Mouse (Mus musculus) hindbrain, embryonic 16.5 days (tissue): ENCODE results near the gene Slc8a1. TPM values are rescaled to one million over a fixed set of nuclear protein-coding genes. Genes with fewer than 3 reads are reported as not detected.

ENCODE experiments used
- ATAC-seq: fragments of 200-750 bp; cut with Nextera tagmentation; 2 replicates; pipeline ENCODE4 v1.8.0; 2017; ENCODE audit warnings: moderate TSS enrichment, moderate library complexity
- H3K27ac ChIP-seq: fragments of 300-500 bp; sonication (generic); 2 replicates; pipeline ENCODE4 v1.5.1; 2014; ENCODE audit warnings: low read depth, mild to moderate bottlenecking, control low read depth, low read length, moderate library complexity
- H3K27me3 ChIP-seq: fragments of 300-500 bp; sonication (generic); replicated peaks from 2 replicates; pipeline ENCODE4 v1.6.1; 2014; ENCODE audit warnings: low read length; ENCODE audit not compliant: control insufficient read depth, insufficient read depth
- H3K36me3 ChIP-seq: fragments of 300-500 bp; sonication (generic); 2 replicates; pipeline ENCODE4 v1.6.1; 2014; ENCODE audit warnings: mild to moderate bottlenecking, low read length, moderate library complexity, mixed read lengths; ENCODE audit not compliant: control insufficient read depth, insufficient read depth
- H3K4me1 ChIP-seq: fragments of 300-500 bp; sonication (generic); 2 replicates; pipeline ENCODE4 v1.6.1; 2014; ENCODE audit warnings: low read depth, low read length; ENCODE audit not compliant: control insufficient read depth, insufficient read depth
- H3K4me2 ChIP-seq: fragments of 300-500 bp; sonication (generic); 2 replicates; pipeline ENCODE4 v1.6.1; 2014; ENCODE audit warnings: mild to moderate bottlenecking, low read length, control low read depth, moderate library complexity
- H3K4me3 ChIP-seq: fragments of 300-500 bp; sonication (generic); 2 replicates; pipeline ENCODE4 v1.5.1; 2014; ENCODE audit warnings: mild to moderate bottlenecking, low read length, control low read depth, moderate library complexity
- H3K9ac ChIP-seq: fragments of 300-500 bp; sonication (generic); 2 replicates; pipeline ENCODE4 v1.6.1; 2014; ENCODE audit warnings: low read depth, mild to moderate bottlenecking, control low read depth, low read length, moderate library complexity
- H3K9me3 ChIP-seq: fragments of 300-500 bp; sonication (generic); 2 replicates; pipeline ENCODE4 v1.6.1; 2014; ENCODE audit warnings: mild to moderate bottlenecking, low read length, moderate library complexity; ENCODE audit not compliant: control insufficient read depth
- WGBS: fragments of 180-500 bp; shearing (Covaris S2); extraction: QIAGEN DNeasy Blood & Tissue Kit; methylation state at CpG from one replicate; pipeline ENCODE4 v1.1.7; 2014; 5-methylcytosine and 5-hydroxymethylcytosine counted together
- polyA plus RNA-seq: library from polyadenylated mRNA; unstranded; fragments of >200 nt; fragmentation: Nextera tagmentation; extraction: Ambion mirVana; gene quantifications from 2 replicates; pipeline ENCODE4 v1.2.1, GENCODE M21; 2015

The Slc8a1 gene
- polyA plus RNA-seq, 1 experiment from 2014 or later = 19.7 TPM

DNA sequence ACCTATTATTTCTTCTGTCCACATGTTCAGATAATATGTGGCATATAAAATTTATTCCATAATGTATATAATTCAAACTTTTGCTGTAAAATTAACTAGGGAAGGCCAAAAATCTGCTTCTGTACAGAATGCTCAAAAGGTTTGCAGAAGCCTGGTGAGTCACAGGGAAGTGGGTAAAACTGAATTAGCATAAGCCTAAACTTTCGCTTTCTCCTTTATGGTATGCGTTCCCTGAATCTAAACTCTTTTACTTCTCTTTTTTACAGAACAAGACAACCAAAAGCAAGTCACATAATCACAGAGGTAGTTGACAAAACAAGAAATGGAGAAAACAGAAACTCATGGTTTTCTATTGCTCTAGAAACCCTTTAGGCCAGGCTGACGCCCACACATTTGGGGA is 202.1 kb downstream of the Slc8a1 start:
- Histone ChIP-seq H3K9me3 (no peaks in the 10 kb centered on the region), H3K4me1 (peaks cover 7% of the 10 kb centered on the region), H3K27me3 (no peaks in the 10 kb centered on the region), H3K4me2 (no peak overlapping the region), H3K36me3 (no peaks in the 10 kb centered on the region), H3K4me3 (no peak overlapping the region), H3K27ac (no peak overlapping the region), H3K9ac (no peak overlapping the region)
- WGBS = 89% methylated on average over 3 of the region's 3 CpGs
- ATAC-seq = no peak

- WGBS = 61% methylated on average over 2 of the region's 2 CpGs
- no peaks in the 10 kb centered on the region for H3K36me3 ChIP-seq
- H3K27me3 ChIP-seq = no peaks in the 10 kb centered on the region
- no peaks in the 10 kb centered on the region for H3K9me3 ChIP-seq
- H3K4me1 ChIP-seq = no peaks in the 10 kb centered on the region
- ATAC-seq = no peak
- H3K4me3 ChIP-seq = no peak overlapping the region
- H3K27ac ChIP-seq = no peak overlapping the region
- H3K9ac ChIP-seq = no peak overlapping the region
- H3K4me2 ChIP-seq = no peak overlapping the region
These were observed 208.3 kb downstream of the Slc8a1 start for GRCm38 (mm10) chr17:81529849-81530248.

DNA sequence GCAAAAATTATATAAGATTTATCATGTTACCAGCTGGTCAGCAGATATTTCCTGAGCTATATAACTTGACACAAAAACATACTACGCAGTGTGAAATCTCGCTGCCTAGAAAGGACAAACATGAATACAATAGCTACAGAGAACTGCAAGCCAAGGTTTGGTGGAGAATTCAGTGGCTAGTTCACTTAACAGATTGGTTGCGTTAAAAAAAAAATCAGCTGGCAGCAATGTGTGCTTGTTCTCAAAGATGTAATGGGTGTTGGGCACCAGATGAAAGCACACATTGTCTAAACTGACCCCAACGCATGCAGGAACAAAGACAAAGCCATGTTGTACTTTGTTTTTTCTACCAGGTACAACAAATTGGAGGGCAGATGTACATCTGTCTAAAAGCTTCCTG is 209.2 kb downstream of the Slc8a1 start:
- H3K4me2 ChIP-seq = no peak overlapping the region
- WGBS = 83% methylated on average over 4 of the region's 4 CpGs
- no peaks in the 10 kb centered on the region for H3K4me1 ChIP-seq
- H3K27ac ChIP-seq = no peak overlapping the region
- H3K9me3 ChIP-seq = no peaks in the 10 kb centered on the region
- H3K27me3 ChIP-seq = no peaks in the 10 kb centered on the region
- no peak overlapping the region for H3K9ac ChIP-seq
- no peak overlapping the region for H3K4me3 ChIP-seq
- H3K36me3 ChIP-seq = no peaks in the 10 kb centered on the region
- ATAC-seq = no peak

DNA sequence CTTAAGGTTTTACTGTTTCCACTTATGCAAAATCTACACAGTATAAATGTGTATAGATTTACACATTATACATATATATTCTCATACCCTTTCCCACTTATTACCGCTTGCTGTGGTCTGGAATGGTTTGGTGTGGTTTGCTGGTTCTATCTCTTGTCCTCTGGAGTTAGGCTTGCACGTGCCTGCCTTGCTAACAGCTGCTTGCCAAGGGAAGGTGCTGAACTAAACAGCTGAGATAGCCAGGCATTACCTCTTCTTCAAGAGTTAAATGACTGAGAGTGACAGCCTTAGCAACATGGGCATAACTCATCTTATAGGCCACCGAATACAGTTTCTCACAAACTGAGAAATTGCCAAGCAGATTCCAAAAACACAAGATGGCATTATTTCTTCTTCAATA is 211.7 kb downstream of the Slc8a1 start:
- H3K27me3 ChIP-seq = no peaks in the 10 kb centered on the region
- no peaks in the 10 kb centered on the region for H3K9me3 ChIP-seq
- no peak overlapping the region for H3K27ac ChIP-seq
- no peaks in the 10 kb centered on the region for H3K36me3 ChIP-seq
- no peaks in the 10 kb centered on the region for H3K4me1 ChIP-seq
- no peak overlapping the region for H3K9ac ChIP-seq
- no peak overlapping the region for H3K4me2 ChIP-seq
- no peak for ATAC-seq
- H3K4me3 ChIP-seq = no peak overlapping the region
- 84% methylated on average over 3 of the region's 3 CpGs for WGBS

GRCm38 (mm10) chr17:81524826-81525225 is 213.4 kb downstream of the Slc8a1 start:
- H3K36me3 ChIP-seq = no peaks in the 10 kb centered on the region
- no peak overlapping the region for H3K27ac ChIP-seq
- H3K9ac ChIP-seq = no peak overlapping the region
- ATAC-seq = no peak
- H3K4me1 ChIP-seq = no peaks in the 10 kb centered on the region
- H3K4me3 ChIP-seq = no peak overlapping the region
- H3K9me3 ChIP-seq = no peaks in the 10 kb centered on the region
- no peaks in the 10 kb centered on the region for H3K27me3 ChIP-seq
- no peak overlapping the region for H3K4me2 ChIP-seq
- 72% methylated on average over 6 of the region's 6 CpGs for WGBS

DNA sequence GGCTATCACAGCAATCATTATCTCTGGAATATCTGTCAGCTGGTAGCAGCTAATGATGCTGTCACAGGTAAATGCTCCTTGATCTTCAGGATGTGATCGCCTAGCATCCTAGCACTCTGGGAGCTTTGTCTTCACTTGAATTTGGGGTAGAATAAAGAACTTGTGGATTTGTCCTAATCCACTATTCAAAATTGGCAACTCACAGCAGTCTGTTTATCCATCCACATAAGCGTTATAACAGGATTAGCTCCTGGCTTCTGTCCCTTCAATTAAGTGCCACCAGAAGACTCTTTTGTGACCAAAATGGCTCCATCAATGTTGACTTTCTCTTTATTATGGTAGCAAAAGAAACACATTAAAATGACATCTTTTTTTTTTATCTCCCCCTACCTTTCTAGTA is 214.2 kb downstream of the Slc8a1 start:
- H3K27me3 ChIP-seq = no peaks in the 10 kb centered on the region
- H3K36me3 ChIP-seq = no peaks in the 10 kb centered on the region
- H3K9ac ChIP-seq = no peak overlapping the region
- no peak overlapping the region for H3K27ac ChIP-seq
- H3K4me3 ChIP-seq = no peak overlapping the region
- H3K9me3 ChIP-seq = no peaks in the 10 kb centered on the region
- no peak overlapping the region for H3K4me2 ChIP-seq
- H3K4me1 ChIP-seq = no peaks in the 10 kb centered on the region
- ATAC-seq = no peak
- WGBS = 63% methylated on average over 2 of the region's 2 CpGs

- Histone ChIP-seq H3K36me3 (no peaks in the 10 kb centered on the region), H3K9ac (no peak overlapping the region), H3K27ac (no peak overlapping the region), H3K27me3 (no peaks in the 10 kb centered on the region), H3K4me2 (no peak overlapping the region), H3K9me3 (no peaks in the 10 kb centered on the region), H3K4me3 (no peak overlapping the region), H3K4me1 (no peaks in the 10 kb centered on the region)
- no peak for ATAC-seq
- WGBS = 93% methylated on average over 10 of the region's 10 CpGs
These were observed 219.7 kb downstream of the Slc8a1 start for GRCm38 (mm10) chr17:81518316-81519025.

- Histone ChIP-seq H3K27ac (no peak overlapping the region), H3K4me2 (no peak overlapping the region), H3K9me3 (no peaks in the 10 kb centered on the region), H3K27me3 (no peaks in the 10 kb centered on the region), H3K4me3 (no peak overlapping the region), H3K9ac (no peak overlapping the region), H3K36me3 (no peaks in the 10 kb centered on the region), H3K4me1 (no peaks in the 10 kb centered on the region)
- ATAC-seq = no peak
- WGBS = 15% methylated on average over 4 of the region's 4 CpGs
These were observed 222.0 kb downstream of the Slc8a1 start for GRCm38 (mm10) chr17:81516155-81516554.

- Histone ChIP-seq H3K4me3 (no peak overlapping the region), H3K27me3 (no peaks in the 10 kb centered on the region), H3K36me3 (no peaks in the 10 kb centered on the region), H3K27ac (no peak overlapping the region), H3K4me1 (no peaks in the 10 kb centered on the region), H3K9ac (no peak overlapping the region), H3K9me3 (no peaks in the 10 kb centered on the region), H3K4me2 (no peak overlapping the region)
- 81% methylated on average over 4 of the region's 4 CpGs for WGBS
- no peak for ATAC-seq
These were observed 224.2 kb downstream of the Slc8a1 start for GRCm38 (mm10) chr17:81514022-81514421.
